Mouse (Mus musculus): Measurements from ENCODE around the gene 4933417A18Rik. TPM values are rescaled to one million over a fixed set of nuclear protein-coding genes. Genes with fewer than 3 reads are reported as not detected.
"Not testable (repeated sequence)": the region's sequence is repeated elsewhere in the genome, so short reads cannot be mapped to it uniquely, and the experiment has no call there.

Gene 4933417A18Rik
- not detected for total RNA-seq (2021)
- long read RNA-seq, experiment 1 = 0 reads
- long read RNA-seq, experiment 2 = 0 reads

GRCm38 (mm10) chr13:34924210-34924609 lies at the start of gene 4933417A18Rik, which contains the start of gene Fam217a:
Gene 4933417A18Rik, plus strand, starts transcription at chr13:34924409.
Gene Fam217a, minus strand, starts transcription at chr13:34924310.
- no peak for DNase-seq

- DNase-seq = peak; percentile 8
Observed at GRCm38 (mm10) chr13:34874736-34875135, 49.5 kb upstream of the 4933417A18Rik start.

- peak; percentile 93 for DNase-seq
Observed at GRCm38 (mm10) chr13:34875166-34875710, 49.0 kb upstream of the 4933417A18Rik start, which contains the start of gene Prpf4b. Gene Prpf4b, plus strand, starts transcription at chr13:34875302.

GRCm38 (mm10) chr13:34875741-34876445 lies 48.3 kb upstream of the 4933417A18Rik start:
- DNase-seq = peak; percentile 69

GRCm38 (mm10) chr13:34876481-34876880 lies 47.7 kb upstream of the 4933417A18Rik start:
- no peak for DNase-seq

- no peak for DNase-seq
Observed at GRCm38 (mm10) chr13:34892871-34893270, 31.3 kb upstream of the 4933417A18Rik start.

GRCm38 (mm10) chr13:34914614-34915013 lies 9.6 kb upstream of the 4933417A18Rik start:
- DNase-seq = no peak

GRCm38 (mm10) chr13:34916520-34917167 lies 7.6 kb upstream of the 4933417A18Rik start:
- peak; percentile 6 for DNase-seq

- no peak for DNase-seq
Observed at GRCm38 (mm10) chr13:34934931-34935644, 10.9 kb downstream of the 4933417A18Rik start.

- no peak for DNase-seq
Observed at GRCm38 (mm10) chr13:34942370-34942769, 18.2 kb downstream of the 4933417A18Rik start.

- not testable (repeated sequence) for DNase-seq
Observed at GRCm38 (mm10) chr13:34951437-34951836, 27.2 kb downstream of the 4933417A18Rik start.

GRCm38 (mm10) chr13:34956901-34957300 lies 32.7 kb downstream of the 4933417A18Rik start:
- DNase-seq = no peak

- DNase-seq = not testable (repeated sequence)
Observed at GRCm38 (mm10) chr13:34958158-34958557, 33.9 kb downstream of the 4933417A18Rik start.

- DNase-seq = no peak
Observed at GRCm38 (mm10) chr13:34960996-34961770, 37.0 kb downstream of the 4933417A18Rik start.

- peak; percentile 13 for DNase-seq
Observed at GRCm38 (mm10) chr13:34963511-34964397, 39.5 kb downstream of the 4933417A18Rik start, which contains the start of gene Eci3. Gene Eci3, minus strand, starts transcription at chr13:34963810.

GRCm38 (mm10) chr13:34964419-34964818 lies 40.2 kb downstream of the 4933417A18Rik start:
- no peak for DNase-seq

- no peak for DNase-seq
Observed at GRCm38 (mm10) chr13:34964866-34965265, 40.7 kb downstream of the 4933417A18Rik start.

- not testable (repeated sequence) for DNase-seq
Observed at GRCm38 (mm10) chr13:34965647-34966046, 41.4 kb downstream of the 4933417A18Rik start.

GRCm38 (mm10) chr13:34972456-34972855 lies 48.2 kb downstream of the 4933417A18Rik start:
- DNase-seq = not testable (repeated sequence)

GRCm38 (mm10) chr13:34973149-34973548 lies 48.9 kb downstream of the 4933417A18Rik start:
- no peak for DNase-seq

Measured in gastrocnemius, postnatal 10 days (tissue).